Mouse (Mus musculus): ENCODE results near the gene Lrrc36. TPM values are rescaled to one million over a fixed set of nuclear protein-coding genes. Genes with fewer than 3 reads are reported as not detected.

The Lrrc36 gene
- total RNA-seq, 2 experiments from 2014 or later: 0.41 to 0.67 TPM

GRCm38 (mm10) chr8:105468002-105468720, 54.8 kb downstream of the Lrrc36 start:
- no peak for DNase-seq

- peak; percentile 72 for DNase-seq
These were observed 55.8 kb downstream of the Lrrc36 start for GRCm38 (mm10) chr8:105469041-105469695.

GRCm38 (mm10) chr8:105469816-105470215, 56.4 kb downstream of the Lrrc36 start:
- no peak for DNase-seq

- DNase-seq: no peak
These were observed 56.9 kb downstream of the Lrrc36 start for GRCm38 (mm10) chr8:105470262-105470661.

- DNase-seq: no peak
These were observed 57.4 kb downstream of the Lrrc36 start for GRCm38 (mm10) chr8:105470681-105471313.

GRCm38 (mm10) chr8:105471314-105472015, 58.1 kb downstream of the Lrrc36 start, which contains the start of gene Tppp3:
Gene Tppp3, minus strand, starts transcription at chr8:105471526.
- peak; percentile 97 for DNase-seq

- DNase-seq: no peak
These were observed 59.1 kb downstream of the Lrrc36 start for GRCm38 (mm10) chr8:105472414-105472932.

- DNase-seq: no peak
These were observed 59.6 kb downstream of the Lrrc36 start for GRCm38 (mm10) chr8:105472983-105473382.

GRCm38 (mm10) chr8:105473816-105474606, 60.6 kb downstream of the Lrrc36 start:
- peak; percentile 61 for DNase-seq

GRCm38 (mm10) chr8:105474680-105475079, 61.3 kb downstream of the Lrrc36 start:
- no peak for DNase-seq

GRCm38 (mm10) chr8:105475254-105475653, 61.9 kb downstream of the Lrrc36 start:
- DNase-seq: peak; percentile 82

GRCm38 (mm10) chr8:105475742-105476141, 62.4 kb downstream of the Lrrc36 start:
- no peak for DNase-seq

- no peak for DNase-seq
These were observed 62.8 kb downstream of the Lrrc36 start for GRCm38 (mm10) chr8:105476161-105476560.

GRCm38 (mm10) chr8:105476628-105477413, 63.5 kb downstream of the Lrrc36 start:
- peak; percentile 69 for DNase-seq

GRCm38 (mm10) chr8:105477792-105478191, 64.4 kb downstream of the Lrrc36 start:
- no peak for DNase-seq

- no peak for DNase-seq
These were observed 67.6 kb downstream of the Lrrc36 start for GRCm38 (mm10) chr8:105481013-105481412.

- DNase-seq: no peak
These were observed 68.1 kb downstream of the Lrrc36 start for GRCm38 (mm10) chr8:105481453-105481852.

GRCm38 (mm10) chr8:105482123-105482522, 68.8 kb downstream of the Lrrc36 start:
- DNase-seq: no peak

GRCm38 (mm10) chr8:105483212-105484029, 70.0 kb downstream of the Lrrc36 start:
- peak; percentile 74 for DNase-seq

GRCm38 (mm10) chr8:105484030-105484368, 70.6 kb downstream of the Lrrc36 start:
- DNase-seq: peak; percentile 68

Data from gastrocnemius, postnatal 25 days (tissue).